Mouse (Mus musculus): Measurements from ENCODE around the gene Sergef. TPM values are rescaled to one million over a fixed set of nuclear protein-coding genes. Genes with fewer than 3 reads are reported as not detected.

Gene Sergef
- polyA plus RNA-seq, 1 experiment from 2014 or later: 12.7 TPM

GRCm38 (mm10) chr7:46523215-46523614, 116.4 kb downstream of the Sergef start:
- Histone ChIP-seq H3K36me3 (replicated peaks) (no peaks in the 10 kb centered on the region), H3K4me3 (no peak overlapping the region), H3K27ac (replicated peaks) (no peak overlapping the region), H3K27me3 (replicated peaks; ENCODE audit: low read depth, poor library complexity, severe bottlenecking) (no peaks in the 10 kb centered on the region), H3K9me3 (no peaks in the 10 kb centered on the region), H3K4me1 (no peaks in the 10 kb centered on the region)
- 82% methylated on average over 7 of the region's 7 CpGs for WGBS
- no peak for DNase-seq (ENCODE audit: low spot score)

GRCm38 (mm10) chr7:46521794-46522193, 117.8 kb downstream of the Sergef start:
- 91% methylated on average over 17 of the region's 17 CpGs for WGBS
- Histone ChIP-seq H3K27ac (replicated peaks) (no peak overlapping the region), H3K27me3 (replicated peaks; ENCODE audit: low read depth, poor library complexity, severe bottlenecking) (no peaks in the 10 kb centered on the region), H3K4me3 (no peak overlapping the region), H3K9me3 (no peaks in the 10 kb centered on the region), H3K36me3 (replicated peaks) (no peaks in the 10 kb centered on the region), H3K4me1 (no peaks in the 10 kb centered on the region)
- no peak for DNase-seq (ENCODE audit: low spot score)

- Histone ChIP-seq H3K4me1 (no peaks in the 10 kb centered on the region), H3K4me3 (no peak overlapping the region), H3K36me3 (replicated peaks) (no peaks in the 10 kb centered on the region), H3K27me3 (replicated peaks; ENCODE audit: low read depth, poor library complexity, severe bottlenecking) (no peaks in the 10 kb centered on the region), H3K27ac (replicated peaks) (no peak overlapping the region), H3K9me3 (no peaks in the 10 kb centered on the region)
- WGBS: 86% methylated on average over 11 of the region's 11 CpGs
- no peak for DNase-seq (ENCODE audit: low spot score)
Observed at GRCm38 (mm10) chr7:46519148-46519547, 120.5 kb downstream of the Sergef start.

- WGBS: 76% methylated on average over 5 of the region's 5 CpGs
- no peak overlapping the region for H3K27ac ChIP-seq (replicated peaks)
- H3K4me1 ChIP-seq: no peaks in the 10 kb centered on the region
- no peak overlapping the region for H3K4me3 ChIP-seq
- no peaks in the 10 kb centered on the region for H3K27me3 ChIP-seq (replicated peaks; ENCODE audit: low read depth, poor library complexity, severe bottlenecking)
- H3K9me3 ChIP-seq: no peaks in the 10 kb centered on the region
- no peak for DNase-seq (ENCODE audit: low spot score)
- no peaks in the 10 kb centered on the region for H3K36me3 ChIP-seq (replicated peaks)
Observed at GRCm38 (mm10) chr7:46517158-46517557, 122.4 kb downstream of the Sergef start.

- H3K4me1 ChIP-seq: peaks cover under 1% of the 10 kb centered on the region; the same call in 1 of the 2 replicates
- H3K27me3 ChIP-seq (replicated peaks; ENCODE audit: low read depth, poor library complexity, severe bottlenecking): 0 out of 2 replicates have a peak, but pooled peaks cover 2% of the 10 kb centered on the region
- H3K4me3 ChIP-seq: no peak overlapping the region
- no peaks in the 10 kb centered on the region for H3K36me3 ChIP-seq (replicated peaks)
- no peak for DNase-seq (ENCODE audit: low spot score)
- WGBS: 77% methylated on average over 5 of the region's 5 CpGs
- H3K9me3 ChIP-seq: no peaks in the 10 kb centered on the region
- H3K27ac ChIP-seq (replicated peaks): no peak overlapping the region
Observed at GRCm38 (mm10) chr7:46515960-46516359, 123.6 kb downstream of the Sergef start.

GRCm38 (mm10) chr7:46514981-46515380, 124.6 kb downstream of the Sergef start:
- no peaks in the 10 kb centered on the region for H3K36me3 ChIP-seq (replicated peaks)
- DNase-seq (ENCODE audit: low spot score): no peak
- H3K27me3 ChIP-seq (replicated peaks; ENCODE audit: low read depth, poor library complexity, severe bottlenecking): 0 out of 2 replicates have a peak, but pooled peaks cover 8% of the 10 kb centered on the region
- 94% methylated on average over 8 of the region's 8 CpGs for WGBS
- no peak overlapping the region for H3K27ac ChIP-seq (replicated peaks)
- no peak overlapping the region for H3K4me3 ChIP-seq
- no peaks in the 10 kb centered on the region for H3K9me3 ChIP-seq
- peaks cover 8% of the 10 kb centered on the region for H3K4me1 ChIP-seq

GRCm38 (mm10) chr7:46513562-46513961, 126.0 kb downstream of the Sergef start:
- Histone ChIP-seq H3K36me3 (replicated peaks) (no peaks in the 10 kb centered on the region), H3K4me3 (no peak overlapping the region), H3K9me3 (no peaks in the 10 kb centered on the region), H3K27me3 (replicated peaks; ENCODE audit: low read depth, poor library complexity, severe bottlenecking) (0 out of 2 replicates have a peak, but pooled peaks cover 8% of the 10 kb centered on the region), H3K27ac (replicated peaks) (no peak overlapping the region), H3K4me1 (peaks cover 22% of the 10 kb centered on the region)
- DNase-seq (ENCODE audit: low spot score): no peak
- WGBS: 85% methylated on average over 8 of the region's 8 CpGs

- Histone ChIP-seq H3K27me3 (replicated peaks; ENCODE audit: low read depth, poor library complexity, severe bottlenecking) (0 out of 2 replicates have a peak, but pooled peaks cover 8% of the 10 kb centered on the region), H3K4me1 (peaks cover 23% of the 10 kb centered on the region), H3K9me3 (no peaks in the 10 kb centered on the region), H3K27ac (replicated peaks) (no peak overlapping the region), H3K36me3 (replicated peaks) (no peaks in the 10 kb centered on the region), H3K4me3 (no peak overlapping the region)
- WGBS: 78% methylated on average over 5 of the region's 5 CpGs
- DNase-seq (ENCODE audit: low spot score): no peak
Observed at GRCm38 (mm10) chr7:46512792-46513191, 126.8 kb downstream of the Sergef start.

- H3K4me3 ChIP-seq: no peak overlapping the region
- H3K9me3 ChIP-seq: no peaks in the 10 kb centered on the region
- H3K27me3 ChIP-seq (replicated peaks; ENCODE audit: low read depth, poor library complexity, severe bottlenecking): 0 out of 2 replicates have a peak, but pooled peaks cover 8% of the 10 kb centered on the region
- peaks cover 23% of the 10 kb centered on the region for H3K4me1 ChIP-seq
- H3K36me3 ChIP-seq (replicated peaks): no peaks in the 10 kb centered on the region
- DNase-seq (ENCODE audit: low spot score): no peak
- WGBS: 66% methylated on average over 2 of the region's 2 CpGs
- H3K27ac ChIP-seq (replicated peaks): no peak overlapping the region
Observed at GRCm38 (mm10) chr7:46510806-46511205, 128.8 kb downstream of the Sergef start.

- peaks cover 23% of the 10 kb centered on the region for H3K4me1 ChIP-seq
- H3K36me3 ChIP-seq (replicated peaks): no peaks in the 10 kb centered on the region
- H3K27ac ChIP-seq (replicated peaks): no peak overlapping the region
- H3K4me3 ChIP-seq: no peak overlapping the region
- no peak for DNase-seq (ENCODE audit: low spot score)
- 64% methylated on average over 24 of the region's 24 CpGs for WGBS
- H3K9me3 ChIP-seq: no peaks in the 10 kb centered on the region
- H3K27me3 ChIP-seq (replicated peaks; ENCODE audit: low read depth, poor library complexity, severe bottlenecking): 0 out of 2 replicates have a peak, but pooled peaks cover 8% of the 10 kb centered on the region
Observed at GRCm38 (mm10) chr7:46509391-46510310, 130.0 kb downstream of the Sergef start.

GRCm38 (mm10) chr7:46508590-46509318, 130.9 kb downstream of the Sergef start:
- H3K27ac ChIP-seq (replicated peaks): no peak overlapping the region
- peaks cover 30% of the 10 kb centered on the region for H3K4me1 ChIP-seq
- WGBS: 81% methylated on average over 12 of the region's 12 CpGs
- 0 out of 2 replicates have a peak, but pooled peaks cover 8% of the 10 kb centered on the region for H3K27me3 ChIP-seq (replicated peaks; ENCODE audit: low read depth, poor library complexity, severe bottlenecking)
- no peaks in the 10 kb centered on the region for H3K36me3 ChIP-seq (replicated peaks)
- no peaks in the 10 kb centered on the region for H3K9me3 ChIP-seq
- no peak overlapping the region for H3K4me3 ChIP-seq
- DNase-seq (ENCODE audit: low spot score): no peak

GRCm38 (mm10) chr7:46504157-46504556, 135.4 kb downstream of the Sergef start:
- no peaks in the 10 kb centered on the region for H3K9me3 ChIP-seq
- no peak overlapping the region for H3K27ac ChIP-seq (replicated peaks)
- no peak for DNase-seq (ENCODE audit: low spot score)
- 48% methylated on average over 4 of the region's 4 CpGs for WGBS
- no peaks in the 10 kb centered on the region for H3K27me3 ChIP-seq (replicated peaks; ENCODE audit: low read depth, poor library complexity, severe bottlenecking)
- no peak overlapping the region for H3K4me3 ChIP-seq
- H3K36me3 ChIP-seq (replicated peaks): no peaks in the 10 kb centered on the region
- peaks cover 20% of the 10 kb centered on the region for H3K4me1 ChIP-seq
